Mouse (Mus musculus) frontal cortex, postnatal 10 days (tissue): ENCODE data around the gene Pou6f2.

ENCODE experiments used
- DNase-seq, 2 experiments: peaks; one replicate each; pipeline ENCODE4 v3.0.0; 2022; ENCODE audit warnings: low spot score in 2 of 2, mixed read lengths in 1 of 2

Pou6f2 gene

DNA sequence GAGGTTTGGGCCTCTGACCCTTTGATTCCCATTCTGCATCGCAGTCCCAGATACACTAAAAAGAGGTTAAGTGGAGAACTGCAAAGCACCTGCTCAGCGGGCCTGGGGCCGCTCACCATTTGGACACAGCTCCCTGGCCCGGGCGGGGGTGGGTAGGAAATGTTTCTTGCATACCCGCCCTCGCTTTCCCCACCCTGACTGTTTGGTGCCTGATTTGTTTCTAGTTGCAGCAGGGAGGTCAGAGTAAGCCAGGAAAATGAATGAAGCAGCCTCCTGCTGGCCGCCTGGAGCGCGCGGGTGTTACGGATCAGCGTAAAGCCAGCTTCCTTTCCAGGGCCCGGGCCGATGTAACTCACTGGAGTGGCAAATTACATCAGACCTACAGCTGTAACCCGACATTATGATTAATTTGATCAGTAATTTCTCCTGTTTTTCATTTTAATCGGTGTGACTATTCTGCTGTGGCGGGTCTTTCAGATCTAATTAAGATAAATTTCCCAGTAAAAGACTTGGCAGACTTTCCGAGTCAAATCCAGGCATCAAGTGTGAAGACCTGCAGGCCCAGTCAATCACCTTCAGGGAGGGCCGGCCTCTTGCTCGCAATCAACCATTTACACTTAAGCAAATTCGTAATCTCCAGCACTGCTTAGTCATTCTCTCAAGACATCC, 178.8 kb downstream of the Pou6f2 start:
- peak in 1 of 2 experiments; percentile 16 for DNase-seq

GRCm38 (mm10) chr13:18211242-18211641, 186.2 kb downstream of the Pou6f2 start:
- DNase-seq = no peak

DNA sequence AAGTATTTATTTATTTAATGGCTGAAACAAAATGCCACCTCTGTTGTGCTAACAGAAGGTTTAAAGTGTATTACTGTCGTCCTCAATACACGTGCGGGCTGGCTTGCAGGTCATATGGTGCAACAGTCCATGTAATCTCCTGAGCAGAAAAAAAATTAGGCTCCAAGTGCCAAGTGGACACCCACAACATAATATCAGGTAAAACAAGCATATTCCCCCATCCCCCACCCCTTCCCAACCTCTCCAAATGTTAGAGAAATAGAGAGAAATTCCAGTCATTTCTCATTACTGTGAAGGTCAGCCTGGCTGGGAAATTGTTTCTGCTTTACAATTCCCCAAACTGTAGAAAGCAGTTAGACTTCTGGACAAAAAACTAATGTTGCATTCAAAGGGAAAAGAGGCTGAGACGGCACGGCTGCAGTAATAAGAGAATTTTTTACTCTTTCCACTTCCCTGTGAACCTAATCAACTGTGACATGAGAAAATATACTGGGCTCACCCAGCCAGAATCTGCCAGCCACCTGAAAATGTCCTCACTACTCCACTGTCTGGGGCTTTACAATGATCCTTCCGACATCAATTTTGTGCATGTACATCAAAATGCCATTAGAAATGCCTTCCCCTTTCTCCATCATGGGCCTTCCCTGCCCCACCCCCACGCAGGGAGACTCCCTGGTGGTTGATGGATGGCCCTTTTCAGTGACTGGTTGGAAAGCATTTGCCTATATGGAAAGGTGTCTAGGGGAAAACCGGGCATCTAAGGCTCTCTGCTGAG, 192.8 kb downstream of the Pou6f2 start:
- no peak for DNase-seq

GRCm38 (mm10) chr13:18174003-18174402, 223.5 kb downstream of the Pou6f2 start:
- DNase-seq = peak in 1 of 2 experiments; percentile 15

DNA sequence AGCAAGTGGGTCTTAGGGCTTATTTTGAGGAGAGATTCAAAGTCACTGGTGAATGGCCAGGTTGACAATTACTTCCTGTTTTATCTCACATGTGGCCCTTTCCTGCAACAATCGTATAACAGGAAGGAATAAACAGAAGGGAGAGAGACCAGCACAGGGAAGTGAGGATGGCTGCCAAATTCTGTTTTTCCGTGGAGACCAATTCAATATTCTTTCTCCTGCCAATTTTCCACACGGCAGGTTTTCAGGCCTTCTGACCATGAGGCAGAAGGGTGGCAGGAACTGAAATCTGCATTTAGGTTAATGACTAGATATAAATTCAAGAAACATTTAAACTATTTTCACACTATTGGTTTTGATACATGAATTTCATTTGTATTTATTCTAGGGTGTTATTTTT, 224.5 kb downstream of the Pou6f2 start:
- DNase-seq = no peak

GRCm38 (mm10) chr13:18172334-18172733, 225.2 kb downstream of the Pou6f2 start:
- no peak for DNase-seq

GRCm38 (mm10) chr13:18164182-18164581, 233.3 kb downstream of the Pou6f2 start:
- no peak for DNase-seq

DNA sequence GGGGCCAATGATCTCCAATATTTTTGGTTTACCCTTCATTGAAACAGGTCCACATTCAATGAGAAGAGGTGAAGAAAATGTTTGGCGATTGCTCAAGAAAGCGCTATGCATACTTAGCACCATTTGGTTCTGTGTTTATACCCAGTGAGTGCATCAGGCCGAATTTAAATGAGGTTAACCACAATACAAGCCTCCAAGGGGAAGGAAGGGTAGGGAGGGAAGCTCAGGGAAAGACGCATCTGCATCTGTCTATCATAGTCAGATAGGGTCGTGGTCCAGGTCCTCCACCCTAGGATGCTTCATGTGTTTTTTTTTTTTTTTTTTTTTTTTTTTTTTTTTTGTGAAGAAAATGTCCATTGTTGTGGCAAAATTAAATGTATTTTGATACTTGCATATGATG, 236.9 kb downstream of the Pou6f2 start:
- no peak for DNase-seq

DNA sequence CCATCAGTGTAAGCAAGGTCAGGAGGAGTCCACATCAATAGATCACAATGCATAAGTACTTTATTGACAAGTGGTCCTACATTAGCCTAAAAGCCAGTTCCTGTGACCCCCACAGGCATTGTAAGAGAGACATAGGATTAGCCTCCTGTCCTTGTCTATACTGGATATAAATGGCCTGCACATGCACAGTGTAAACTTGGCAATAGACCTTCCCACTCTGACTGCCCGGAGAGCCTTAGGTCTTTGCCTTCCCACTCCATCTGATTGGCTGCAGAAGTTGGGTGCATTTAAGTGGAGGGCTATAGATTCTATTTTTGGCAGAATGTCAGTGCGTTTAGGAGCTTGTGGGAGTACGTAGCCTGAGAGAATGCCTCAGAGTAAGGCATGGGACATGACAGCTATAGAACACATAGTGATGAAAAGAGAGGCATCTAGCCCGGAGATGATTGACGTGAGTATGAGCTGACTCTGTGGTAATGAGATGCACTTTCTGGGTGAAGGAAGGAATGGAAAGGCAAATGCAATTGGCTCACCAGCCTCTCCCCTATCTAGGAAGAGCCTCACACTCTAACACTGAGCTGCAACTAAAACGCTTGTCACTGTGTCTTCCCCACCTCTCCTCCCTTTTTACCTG, 243.4 kb downstream of the Pou6f2 start:
- DNase-seq = no peak

GRCm38 (mm10) chr13:18133646-18134045, 263.8 kb downstream of the Pou6f2 start:
- no peak for DNase-seq

DNA sequence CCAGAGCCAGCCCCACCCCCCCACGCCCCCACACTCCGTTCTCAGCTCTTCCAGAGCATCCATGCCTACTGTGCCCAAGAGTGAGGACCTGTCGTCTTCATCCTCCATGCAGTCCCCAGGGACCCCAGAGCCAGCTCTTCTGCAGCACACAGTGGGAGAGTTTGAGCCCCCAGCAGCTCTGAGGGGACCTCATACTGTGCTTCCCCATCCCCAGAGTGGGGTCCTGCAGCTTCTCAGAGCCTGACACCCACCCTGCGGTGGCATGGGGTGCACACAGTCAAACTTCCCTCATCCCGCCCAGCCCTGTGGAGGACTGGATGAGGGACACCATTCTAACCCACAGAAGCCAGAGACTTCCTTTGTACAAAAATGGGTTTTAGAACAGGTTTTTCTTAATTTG, 264.3 kb downstream of the Pou6f2 start:
- no peak for DNase-seq

GRCm38 (mm10) chr13:18131324-18131723, 266.2 kb downstream of the Pou6f2 start:
- no peak for DNase-seq

GRCm38 (mm10) chr13:18129697-18130096, 267.8 kb downstream of the Pou6f2 start:
- DNase-seq = no peak

- DNase-seq = no peak
Observed at GRCm38 (mm10) chr13:18128826-18129225, 268.7 kb downstream of the Pou6f2 start.

- DNase-seq = no peak
Observed at GRCm38 (mm10) chr13:18128053-18128452, 269.4 kb downstream of the Pou6f2 start.

GRCm38 (mm10) chr13:18126111-18126510, 271.4 kb downstream of the Pou6f2 start:
- no peak for DNase-seq

- DNase-seq = peak in 1 of 2 experiments; percentile 18
Observed at GRCm38 (mm10) chr13:18125226-18126000, 272.1 kb downstream of the Pou6f2 start.

GRCm38 (mm10) chr13:18124368-18124767, 273.1 kb downstream of the Pou6f2 start:
- peak in 1 of 2 experiments; percentile 48 for DNase-seq

GRCm38 (mm10) chr13:18120406-18120805, 277.1 kb downstream of the Pou6f2 start:
- DNase-seq = no peak

- no peak for DNase-seq
Observed at GRCm38 (mm10) chr13:18081443-18082119, 315.9 kb downstream of the Pou6f2 start.
